Mouse (Mus musculus) lung, postnatal 10 days (tissue): ENCODE measurements around the gene Rsl24d1.
"Not testable (repeated sequence)": the region's sequence is repeated elsewhere in the genome, so short reads cannot be mapped to it uniquely, and the experiment has no call there.

Experiments used
- DNase-seq: peaks from one replicate; pipeline ENCODE4 v3.0.0; 2021

Gene Rsl24d1

DNA sequence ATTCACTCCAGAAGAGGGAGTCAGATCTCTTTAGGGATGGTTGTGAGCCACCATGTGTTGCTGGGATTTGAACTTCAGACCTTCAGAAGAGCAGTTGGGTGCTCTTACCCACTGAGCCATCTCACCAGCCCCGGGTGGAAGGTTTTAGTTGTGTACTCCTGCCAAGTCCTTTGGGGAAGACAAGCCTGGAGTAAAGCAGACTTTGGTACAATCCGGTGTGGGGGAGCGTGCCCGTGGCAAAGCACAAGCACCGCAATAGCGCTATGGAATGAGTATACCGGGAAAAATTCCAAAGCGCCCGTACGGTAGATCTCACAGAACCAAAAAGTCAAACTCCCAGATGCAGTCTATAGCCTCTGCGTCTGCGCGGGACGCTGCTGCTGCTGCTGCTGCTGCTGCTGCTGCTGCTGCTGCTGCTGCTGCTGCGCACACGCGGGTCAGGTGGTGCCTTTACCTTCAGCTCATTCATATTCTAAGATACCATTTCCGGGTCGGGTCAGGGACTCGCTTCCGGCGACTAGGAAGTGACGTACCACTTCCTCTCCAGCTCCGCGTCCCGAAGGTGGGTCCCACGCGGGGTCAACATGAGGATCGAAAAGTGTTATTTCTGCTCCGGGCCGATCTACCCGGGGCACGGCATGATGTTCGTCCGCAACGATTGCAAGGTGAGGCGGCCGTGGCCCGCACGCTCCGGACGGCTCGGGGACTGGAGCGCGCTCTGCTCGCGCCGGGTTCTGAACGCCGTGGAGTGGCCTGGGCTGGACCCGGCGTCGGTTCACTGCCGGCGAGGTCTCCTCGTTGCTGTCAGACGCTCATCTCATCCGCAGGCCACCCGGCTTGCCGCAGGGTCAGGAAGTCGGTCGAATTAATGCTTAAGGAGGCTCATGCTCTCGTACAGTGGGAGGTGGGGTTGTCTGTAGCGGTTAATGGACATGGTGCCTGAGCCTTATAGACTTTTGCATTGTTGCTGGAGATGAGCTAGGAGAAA, at the start of gene Rsl24d1:
Rsl24d1 (plus strand) TSS at position 508 of the 988 bp plus-strand sequence.
- peak; percentile 87 for DNase-seq

DNA sequence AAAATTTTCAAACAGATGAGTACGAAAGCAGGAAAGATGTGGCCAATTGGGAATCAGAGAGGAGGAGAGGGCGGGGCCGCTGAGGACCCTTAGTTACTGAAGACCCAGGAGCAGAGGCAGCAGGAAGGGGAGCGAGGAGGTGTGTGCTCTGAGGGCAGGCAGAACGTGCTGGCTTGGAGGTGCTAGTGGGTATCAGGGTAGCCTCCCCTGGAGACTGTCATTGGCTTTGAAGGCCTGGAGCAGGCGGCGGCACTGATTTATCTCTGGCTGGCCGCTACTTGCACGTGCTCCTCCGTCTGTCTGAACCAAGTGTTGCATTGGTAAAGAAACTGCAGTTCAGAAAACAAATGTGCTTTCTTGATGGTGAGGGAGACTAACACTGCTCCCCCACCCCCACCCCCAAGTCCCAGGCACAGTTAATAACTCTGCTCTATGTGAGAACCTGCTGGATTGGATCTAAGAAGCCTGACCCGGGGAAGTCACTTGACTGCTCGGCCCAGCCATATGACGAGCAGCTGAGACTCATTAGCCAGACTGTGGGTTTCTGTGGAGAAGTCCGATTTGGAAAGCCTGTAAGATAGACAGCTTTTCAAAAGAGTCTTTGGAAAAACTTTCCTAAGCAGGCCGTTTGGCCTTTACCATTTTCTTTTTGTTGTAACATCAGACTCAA, 49.5 kb upstream of the Rsl24d1 start:
- DNase-seq, result no peak

DNA sequence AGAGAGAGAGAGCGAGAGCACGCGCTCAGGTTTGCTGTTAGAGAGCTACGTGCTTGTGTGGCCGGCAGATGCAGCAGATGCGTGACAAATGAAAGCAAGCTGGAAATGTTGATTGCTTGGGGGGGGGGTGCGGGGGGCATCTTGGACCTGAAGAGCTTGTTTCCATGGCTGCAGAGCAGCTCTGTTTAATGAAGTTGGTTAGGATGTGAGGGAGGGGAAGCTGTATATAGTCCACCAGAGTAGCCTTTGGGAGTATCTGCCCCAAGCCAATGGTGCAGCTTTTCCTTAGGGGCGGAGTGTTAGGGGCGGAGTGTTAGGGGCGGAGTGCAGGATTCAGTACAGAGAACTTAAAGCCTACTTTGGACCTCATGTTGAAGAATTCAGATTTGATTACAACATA, 46.1 kb upstream of the Rsl24d1 start:
- peak; percentile 57 for DNase-seq

DNA sequence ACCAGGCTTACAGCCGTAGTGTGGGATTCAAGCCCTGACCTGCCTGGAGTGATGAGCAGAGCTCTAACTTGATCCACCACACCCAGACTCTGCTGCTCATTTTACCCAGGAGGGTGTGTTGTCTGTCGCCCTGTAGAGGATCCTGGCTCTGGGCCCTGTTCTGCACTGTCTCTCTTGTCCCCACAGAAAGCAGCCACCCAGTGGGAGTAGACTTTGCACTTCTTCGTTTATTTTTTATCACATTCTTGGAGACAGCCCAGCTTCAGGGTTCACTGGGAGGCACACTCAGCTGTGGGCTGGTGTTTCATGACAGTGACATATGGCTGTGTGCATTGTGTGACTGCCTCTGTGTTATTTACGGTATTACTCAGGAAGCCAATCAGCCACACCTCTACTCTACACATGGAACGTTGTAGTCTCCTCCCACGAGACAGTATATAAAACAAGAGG, 45.0 kb upstream of the Rsl24d1 start:
- DNase-seq, result peak; percentile 82

DNA sequence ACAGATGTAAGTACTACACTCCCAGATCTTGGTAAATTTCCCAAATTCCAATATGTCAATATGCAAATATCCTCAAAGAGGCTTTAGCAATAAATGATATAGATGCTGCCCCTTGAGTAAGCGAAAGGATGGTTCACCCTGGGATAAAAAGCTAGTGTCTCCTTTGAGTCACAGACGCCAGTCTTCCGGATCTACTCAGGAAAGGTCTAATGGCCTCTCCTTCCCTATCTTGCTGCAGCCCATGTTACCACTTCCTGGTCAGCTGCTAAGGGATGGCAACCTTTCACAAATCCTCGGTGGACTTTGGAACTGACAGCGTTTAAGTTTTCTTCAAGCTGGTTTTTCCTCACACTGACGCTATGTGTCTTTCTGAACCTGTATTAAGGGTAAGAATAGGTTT, 44.5 kb upstream of the Rsl24d1 start:
- DNase-seq, result peak; percentile 47

DNA sequence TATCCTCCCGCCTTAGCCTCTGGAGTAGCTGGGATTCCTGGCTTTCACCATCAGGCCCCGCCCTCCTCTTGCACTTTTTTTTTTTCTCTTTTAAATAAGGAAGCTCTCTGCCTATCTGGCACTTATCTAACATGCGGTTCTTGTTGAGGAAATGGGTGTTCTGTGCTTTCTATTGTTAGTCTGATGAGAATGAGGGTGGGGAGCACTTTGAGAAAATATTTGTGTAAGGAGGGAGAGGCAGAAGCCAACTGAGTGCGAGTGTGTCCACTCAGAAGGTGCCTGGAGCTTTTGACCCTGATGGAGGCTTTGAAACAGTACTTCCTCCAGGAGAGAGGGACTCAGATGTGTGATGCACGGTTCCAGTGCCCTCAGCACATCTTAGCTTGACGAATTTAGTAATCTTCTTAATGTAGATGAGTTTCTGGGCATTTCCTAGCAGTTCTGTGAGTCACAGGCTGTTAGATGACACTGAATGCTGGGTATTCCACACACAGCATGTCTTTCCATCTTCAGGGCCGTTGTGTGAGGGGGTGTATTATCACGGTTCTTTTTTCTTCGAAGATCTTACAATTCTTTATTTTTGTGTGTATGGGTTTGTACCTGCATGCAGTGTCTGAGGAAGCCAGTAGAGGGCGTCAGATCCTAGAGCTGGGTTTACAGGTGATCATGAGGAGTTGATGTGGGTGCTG, 42.1 kb upstream of the Rsl24d1 start:
- peak; percentile 70 for DNase-seq

DNA sequence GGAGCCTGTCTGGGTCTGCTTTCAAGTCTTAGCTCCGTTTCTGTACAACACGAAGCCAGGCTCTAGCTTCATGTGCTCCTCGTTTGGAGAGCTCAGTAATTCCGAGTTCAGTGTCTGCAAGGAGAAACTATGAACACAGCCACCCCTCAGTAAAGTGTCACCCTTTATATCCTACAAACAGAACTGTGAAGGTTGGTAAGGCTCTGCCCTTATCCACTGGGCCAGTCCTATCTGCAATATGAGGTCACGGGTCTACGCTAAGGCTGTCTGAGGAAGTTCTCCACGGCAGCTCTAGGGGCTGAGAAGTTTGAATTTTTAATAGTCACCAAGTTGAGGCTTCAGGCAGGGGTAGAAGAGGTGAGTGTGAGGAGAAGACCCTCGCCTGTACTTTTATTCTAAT, 40.8 kb upstream of the Rsl24d1 start:
- no peak for DNase-seq

DNA sequence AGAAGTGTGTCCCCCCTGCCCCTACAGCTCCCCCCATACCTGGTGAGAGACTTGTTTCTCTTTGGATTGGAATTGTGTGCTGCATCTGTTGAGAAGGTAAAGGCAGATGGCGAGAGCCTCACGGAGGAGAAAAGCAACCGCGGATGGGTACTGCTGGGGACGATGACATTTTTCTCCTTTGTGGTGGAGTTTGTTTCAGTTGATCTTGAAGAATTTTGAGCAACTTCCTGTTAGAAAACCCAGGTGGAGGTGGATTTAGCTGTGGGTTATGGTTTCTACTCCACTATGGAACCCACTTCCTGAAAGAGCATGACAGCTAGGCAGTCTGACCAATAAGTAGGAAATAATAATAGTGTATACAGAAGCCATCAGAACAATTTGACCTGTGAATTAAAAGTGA, 40.1 kb upstream of the Rsl24d1 start:
- no peak for DNase-seq

DNA sequence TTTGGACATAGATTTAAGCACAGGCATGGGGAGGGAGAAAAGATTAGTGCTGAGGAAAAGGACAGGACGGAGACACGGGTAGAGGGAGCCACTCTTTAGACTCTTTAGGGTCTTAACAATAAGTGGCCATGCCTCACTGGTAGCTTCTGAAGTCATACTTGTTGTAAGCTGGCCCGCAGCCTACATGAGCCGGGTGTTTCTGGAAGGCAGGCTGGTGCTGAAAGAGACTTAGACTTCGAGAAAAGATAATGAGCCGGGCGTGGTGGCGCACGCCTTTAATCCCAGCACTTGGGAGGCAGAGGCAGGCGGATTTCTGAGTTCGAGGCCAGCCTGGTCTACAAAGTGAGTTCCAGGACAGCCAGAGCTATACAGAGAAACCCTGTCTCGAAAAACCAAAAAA, 33.9 kb upstream of the Rsl24d1 start:
- DNase-seq, result not testable (repeated sequence)

DNA sequence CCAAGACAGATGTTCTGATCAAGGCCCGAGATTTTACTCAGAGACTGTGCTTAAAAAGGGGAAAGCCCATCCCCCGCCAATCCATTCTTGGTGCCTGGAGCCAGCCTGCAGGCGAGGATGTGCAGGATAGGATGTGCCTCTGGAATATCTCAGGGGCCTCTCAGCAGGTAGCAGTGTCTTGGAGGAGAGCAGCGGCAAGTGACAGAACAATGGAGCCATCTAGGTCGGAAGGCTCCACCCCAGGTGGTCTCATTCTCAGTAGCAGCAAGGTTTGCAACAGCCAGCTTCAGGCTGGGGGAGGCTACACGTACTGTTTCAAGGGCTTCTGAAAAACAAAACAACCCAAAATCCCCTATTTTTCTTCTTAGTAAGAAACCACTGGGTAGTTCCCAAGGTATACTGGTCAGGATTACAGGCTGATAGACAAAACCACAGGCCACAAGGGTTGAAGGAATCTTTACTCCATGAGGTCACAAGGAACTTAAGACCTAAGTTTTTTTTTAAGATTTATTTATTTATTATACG, 33.4 kb upstream of the Rsl24d1 start:
- DNase-seq, result no peak

DNA sequence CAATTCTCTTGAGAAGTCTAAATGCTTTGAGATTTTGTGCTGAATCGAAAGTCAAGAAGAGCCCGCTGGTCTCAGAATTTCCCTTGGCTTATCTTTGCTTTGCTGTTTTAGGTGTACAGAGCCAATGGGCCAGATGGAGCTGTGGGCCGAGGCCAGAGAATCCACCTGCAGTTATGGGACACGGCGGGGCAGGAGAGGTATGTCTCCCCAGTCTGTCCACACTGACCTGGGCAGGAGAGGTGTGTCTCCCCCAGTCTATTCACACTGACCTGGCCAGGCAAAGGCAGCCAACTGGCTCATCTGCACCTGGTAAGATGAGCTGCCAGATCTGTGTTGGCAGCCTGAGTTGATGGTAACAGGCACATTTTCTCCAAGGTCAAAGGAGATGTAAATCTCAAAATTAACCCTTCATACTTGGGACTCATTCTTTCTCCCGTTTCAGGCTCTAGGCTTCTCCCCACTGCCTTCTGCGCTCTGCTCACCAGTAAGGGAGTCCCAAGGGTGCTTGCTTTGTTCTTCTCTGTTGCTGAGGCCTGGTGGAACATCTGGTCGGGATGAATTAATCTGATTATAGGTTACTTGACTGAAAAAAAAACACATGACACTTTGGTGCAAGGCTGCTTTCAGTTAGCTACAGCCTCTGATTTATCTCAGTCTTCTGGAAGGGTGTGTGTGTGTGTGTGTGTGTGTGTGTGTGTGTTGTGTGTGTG, 30.8 kb upstream of the Rsl24d1 start:
- DNase-seq, result no peak

DNA sequence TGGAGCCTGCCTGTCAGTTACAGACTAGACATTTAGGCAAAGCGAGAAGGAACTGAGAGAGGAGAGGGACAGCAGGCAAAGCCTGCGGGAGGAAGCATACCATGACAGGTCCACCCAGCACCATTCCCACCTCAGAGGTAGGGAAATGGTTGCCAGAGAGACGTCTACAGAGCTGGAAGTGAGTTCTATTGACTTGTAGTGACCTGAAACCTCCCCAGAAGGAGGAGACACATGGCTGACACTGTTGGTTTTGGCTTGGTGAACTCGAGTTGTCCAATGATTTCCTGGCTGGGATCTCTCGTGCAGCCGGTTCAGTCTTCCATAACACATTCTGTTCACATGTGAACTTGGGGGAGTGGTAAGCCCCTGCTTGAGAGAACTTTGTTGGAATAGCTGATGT, 29.3 kb upstream of the Rsl24d1 start:
- no peak for DNase-seq

DNA sequence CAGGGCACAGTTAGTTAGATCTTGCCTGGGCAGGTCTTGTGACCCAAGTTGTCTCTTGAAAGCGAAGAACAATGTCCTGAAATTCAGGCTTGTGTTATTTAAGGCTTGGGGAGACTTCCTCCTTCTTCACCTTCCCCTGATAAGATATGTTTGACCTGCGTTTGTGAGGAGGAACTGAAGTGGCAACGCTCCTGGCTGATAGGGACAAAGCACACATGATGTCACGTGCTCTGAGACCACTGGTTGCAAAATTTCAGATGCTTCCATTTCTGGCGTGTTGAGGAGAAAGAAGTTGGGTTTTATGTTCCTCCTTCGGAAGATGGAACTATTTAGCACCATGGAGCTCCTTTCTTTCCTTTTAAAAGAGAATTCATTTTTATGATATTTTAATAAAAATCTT, 27.4 kb upstream of the Rsl24d1 start:
- DNase-seq, result no peak

DNA sequence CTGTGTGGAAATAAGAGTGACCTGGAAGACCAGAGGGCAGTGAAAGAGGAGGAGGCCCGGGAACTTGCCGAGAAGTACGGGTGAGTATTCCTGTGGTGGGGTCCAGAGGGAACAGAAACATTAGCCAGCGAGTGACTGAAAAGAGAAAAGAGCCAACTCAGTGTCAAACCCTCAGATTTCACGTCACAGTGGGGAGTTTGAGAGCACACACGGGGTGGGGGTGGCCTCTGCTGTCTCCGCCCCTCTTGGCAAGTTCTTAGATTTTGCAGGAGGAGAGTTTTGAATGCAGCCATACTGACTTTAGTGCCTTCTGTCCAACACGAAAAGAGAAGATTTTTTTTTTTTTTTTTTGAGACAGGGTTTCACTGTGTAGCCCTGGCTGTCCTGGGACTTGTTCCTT, 26.1 kb upstream of the Rsl24d1 start:
- peak; percentile 65 for DNase-seq

DNA sequence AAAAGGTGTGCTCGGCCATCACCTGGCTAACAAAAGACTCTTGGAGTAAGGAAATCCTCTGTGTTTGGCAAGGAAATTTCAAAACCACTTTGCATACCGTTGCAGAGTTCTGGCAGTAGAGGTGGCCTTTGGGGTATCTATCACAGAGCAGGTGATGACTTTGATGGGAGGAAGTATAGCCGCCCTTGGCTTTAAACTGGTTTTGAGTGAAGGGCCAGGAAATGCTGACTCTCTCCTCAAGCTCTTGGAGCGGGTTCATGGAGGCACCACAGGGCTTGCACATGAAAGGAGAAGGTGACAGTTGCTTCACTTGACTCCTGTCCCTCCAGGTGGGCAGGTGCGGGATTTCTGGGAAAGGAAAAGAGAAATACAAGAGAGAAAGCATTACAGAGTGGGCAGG, 25.6 kb upstream of the Rsl24d1 start:
- DNase-seq, result no peak

DNA sequence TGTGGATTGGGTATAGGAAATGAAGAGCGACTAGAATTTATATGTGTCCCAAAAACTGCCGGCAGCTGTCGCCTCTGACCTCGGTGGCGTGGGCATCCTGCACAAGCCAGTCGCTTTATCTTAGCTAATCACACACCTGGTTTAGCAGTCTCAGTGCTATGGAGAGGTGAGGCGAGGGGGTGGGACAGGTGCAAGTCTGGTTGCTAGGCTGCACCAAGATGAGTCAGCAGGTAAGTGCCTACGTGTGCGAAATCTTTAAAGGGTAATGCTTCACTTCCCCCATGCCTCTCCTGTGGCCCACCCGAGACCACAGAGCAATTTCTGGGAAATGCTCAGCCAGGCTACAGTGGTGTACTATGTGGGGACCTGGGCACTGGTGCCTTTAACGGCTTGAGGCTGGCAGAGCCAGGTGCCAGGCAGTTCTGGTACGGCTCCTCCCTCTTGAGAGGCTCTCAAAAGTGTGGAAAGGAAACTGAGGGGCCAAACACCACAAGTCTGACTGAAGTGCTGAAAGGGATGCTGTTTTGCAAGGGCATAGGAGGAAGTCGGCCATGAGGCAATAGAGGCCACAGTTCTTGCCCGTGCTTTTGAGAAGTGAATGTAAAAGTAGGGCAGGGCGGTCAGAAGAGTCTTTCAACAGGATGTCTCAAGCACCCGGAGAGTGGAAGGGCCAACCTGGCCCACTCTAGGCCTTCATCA, 23.9 kb upstream of the Rsl24d1 start:
- peak; percentile 69 for DNase-seq

DNA sequence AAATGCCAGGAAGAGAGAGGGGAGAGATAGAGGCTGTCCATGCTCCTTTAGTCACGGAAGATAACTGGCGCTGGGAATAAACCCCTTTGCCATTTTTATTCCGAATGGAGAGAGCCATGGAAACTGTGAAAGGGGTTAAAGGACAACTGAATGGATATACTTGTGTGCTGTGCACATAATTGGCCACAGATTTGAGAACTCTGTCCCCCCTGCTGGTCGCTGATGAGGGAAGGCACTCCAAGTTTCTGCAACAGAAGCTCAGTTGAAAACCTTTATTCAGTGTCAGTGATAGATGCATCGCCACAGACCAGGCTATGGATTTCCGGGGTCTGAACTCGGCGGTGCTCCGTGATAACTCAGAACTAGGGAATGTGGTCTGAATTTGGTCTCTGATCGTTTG, 23.1 kb upstream of the Rsl24d1 start:
- no peak for DNase-seq

DNA sequence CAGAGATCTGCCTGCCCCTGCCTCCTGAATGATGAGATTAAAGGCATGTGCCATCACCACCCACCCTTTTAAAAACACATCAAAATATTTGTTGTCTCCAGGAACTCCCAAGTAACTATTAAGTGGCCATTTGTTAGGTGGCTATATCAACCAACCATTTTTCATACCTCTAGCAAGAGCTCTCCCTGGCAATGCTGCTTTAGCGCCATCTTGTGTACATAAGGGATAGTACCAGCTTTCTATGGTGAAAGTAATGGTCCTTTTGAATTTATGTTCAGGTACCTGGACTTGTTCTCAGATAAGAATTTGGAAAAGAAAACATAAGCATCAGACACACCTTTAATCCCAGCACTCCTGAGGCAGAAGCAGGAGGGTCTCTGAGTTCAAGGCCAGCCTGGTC, 21.5 kb upstream of the Rsl24d1 start:
- peak; percentile 67 for DNase-seq

DNA sequence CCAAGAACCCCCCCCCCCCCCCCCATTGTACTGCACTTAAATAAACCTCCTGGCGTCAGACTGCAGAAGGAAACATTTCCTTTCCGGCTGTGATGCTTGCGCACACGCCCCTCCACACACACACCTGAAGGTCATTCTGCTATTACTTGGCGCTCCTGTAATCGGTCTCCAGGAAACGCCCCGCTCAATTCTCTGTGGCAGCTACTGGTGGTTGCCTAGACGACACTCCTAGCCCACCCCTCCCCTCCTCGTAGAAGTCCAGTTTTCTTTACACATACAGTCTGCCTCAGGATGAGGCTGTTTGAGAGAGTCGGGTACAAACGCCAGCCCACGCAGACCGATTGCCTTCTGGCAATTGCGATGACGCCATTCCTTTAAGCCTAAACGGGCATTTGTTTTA, 18.6 kb upstream of the Rsl24d1 start:
- DNase-seq, result peak; percentile 23

DNA sequence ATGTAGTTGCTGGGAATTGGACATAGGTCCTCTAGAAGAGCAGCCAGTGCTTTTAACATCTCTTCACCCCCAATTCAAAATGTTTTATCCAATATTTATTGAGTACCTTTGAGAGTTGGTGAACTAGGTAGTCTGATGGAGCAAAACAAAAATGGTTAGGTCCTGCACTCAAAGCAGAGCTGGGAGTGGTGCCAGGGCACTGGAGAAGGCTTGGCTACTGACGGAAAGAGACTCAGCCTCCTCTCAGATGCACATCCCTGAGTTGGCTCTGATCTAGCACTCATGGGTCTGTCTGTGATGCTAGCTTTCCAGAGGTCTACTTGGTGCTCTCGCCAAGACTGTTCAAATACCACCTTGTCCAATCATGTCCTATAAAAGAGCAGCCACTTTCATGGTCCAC, 15.3 kb upstream of the Rsl24d1 start:
- DNase-seq, result no peak

DNA sequence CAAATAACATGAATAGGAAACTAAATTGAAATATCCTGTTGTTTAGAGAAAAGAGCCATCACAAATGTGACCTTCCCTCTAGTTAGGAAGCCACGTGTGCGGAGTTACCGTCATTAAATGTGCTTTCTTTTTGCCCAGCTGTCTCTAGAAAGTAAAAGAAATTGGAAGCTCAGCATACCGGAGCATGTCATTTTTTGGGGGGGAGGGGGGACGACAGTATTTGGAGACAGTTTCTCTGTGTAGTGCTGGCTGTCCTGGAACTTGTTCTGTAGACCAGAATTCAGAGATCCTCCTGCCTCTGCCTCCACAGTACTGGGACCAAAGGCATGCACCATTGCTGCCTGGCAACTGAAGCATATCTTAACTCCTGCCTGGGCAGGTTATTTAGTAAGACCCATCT, 11.7 kb upstream of the Rsl24d1 start, which contains the start of gene Khdc3:
Khdc3 (plus strand) TSS at position 301 of the 400 bp plus-strand sequence.
- DNase-seq, result no peak

DNA sequence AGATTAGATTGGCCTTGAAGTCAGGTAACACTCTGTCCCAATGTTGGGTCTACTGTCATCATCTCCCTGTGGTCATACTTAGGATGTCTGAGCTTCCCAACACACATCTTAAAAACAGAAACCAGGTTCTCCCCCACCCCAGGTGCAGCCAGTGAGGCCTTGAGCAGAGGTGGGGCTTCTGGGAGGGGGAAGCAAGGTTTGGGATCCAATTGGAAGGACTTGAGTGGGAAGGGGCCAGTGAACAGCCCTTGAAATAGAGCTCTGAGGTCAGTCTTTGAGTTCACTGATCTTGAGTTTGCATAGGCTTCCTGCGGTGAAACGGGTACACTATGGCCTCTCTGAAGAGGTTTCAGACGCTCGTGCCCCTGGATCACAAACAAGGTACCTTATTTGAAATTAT, 11.0 kb upstream of the Rsl24d1 start, which contains the start of gene Gm20509:
Gm20509 (plus strand) TSS at position 290 of the 400 bp plus-strand sequence.
- DNase-seq, result no peak
